Mouse (Mus musculus) hindbrain, embryonic 12.5 days (tissue): ENCODE measurements around the gene Slc25a41. TPM values are rescaled to one million over a fixed set of nuclear protein-coding genes. Genes with fewer than 3 reads are reported as not detected.

Experiments used
- ATAC-seq: fragments of 200-750 bp; cut with Nextera tagmentation; 2 replicates; pipeline ENCODE4 v1.8.0; 2017; ENCODE audit warnings: moderate TSS enrichment; ENCODE audit not compliant: low FRiP score
- H3K27ac ChIP-seq: fragments of 300-500 bp; sonication (generic); 2 replicates; pipeline ENCODE4 v1.5.1; 2016; ENCODE audit warnings: mild to moderate bottlenecking
- H3K27me3 ChIP-seq: fragments of 300-500 bp; sonication (generic); 2 replicates; pipeline ENCODE4 v1.6.1; 2016; ENCODE audit warnings: mild to moderate bottlenecking
- H3K36me3 ChIP-seq: fragments of 300-500 bp; sonication (generic); 2 replicates; pipeline ENCODE4 v1.6.1; 2016; ENCODE audit warnings: mild to moderate bottlenecking
- H3K4me1 ChIP-seq: fragments of 300-500 bp; sonication (generic); 2 replicates; pipeline ENCODE4 v1.6.1; 2016
- H3K4me2 ChIP-seq: fragments of 300-500 bp; sonication (generic); replicated peaks from 2 replicates; pipeline ENCODE4 v1.6.1; 2016; ENCODE audit warnings: mild to moderate bottlenecking
- H3K4me3 ChIP-seq: fragments of 300-500 bp; sonication (generic); 2 replicates; pipeline ENCODE4 v1.5.1; 2016; ENCODE audit warnings: mild to moderate bottlenecking
- H3K9ac ChIP-seq: fragments of 300-500 bp; sonication (generic); 2 replicates; pipeline ENCODE4 v1.6.1; 2016; ENCODE audit warnings: mild to moderate bottlenecking, moderate library complexity
- H3K9me3 ChIP-seq: fragments of 300-500 bp; sonication (generic); replicated peaks from 2 replicates; pipeline ENCODE4 v1.6.1; 2016; ENCODE audit warnings: mild to moderate bottlenecking
- WGBS: fragments of 180-500 bp; shearing (Covaris S2); methylation state at CpG from one replicate; pipeline ENCODE4 v1.1.7; 2016; 5-methylcytosine and 5-hydroxymethylcytosine counted together
- polyA plus RNA-seq: library from polyadenylated mRNA; unstranded; fragments of >200 nt; fragmentation: Nextera tagmentation; extraction: Ambion mirVana; gene quantifications from 2 replicates; pipeline ENCODE4 v1.2.1, GENCODE M21; 2016

Gene Slc25a41
- polyA plus RNA-seq, 1 experiment from 2014 or later, result not detected

- H3K36me3 ChIP-seq, result peaks cover 16% of the 10 kb centered on the region
- no peak overlapping the region for H3K4me3 ChIP-seq
- H3K9ac ChIP-seq, result no peak overlapping the region
- H3K27ac ChIP-seq, result no peak overlapping the region
- ATAC-seq, result no peak
- no peak overlapping the region for H3K4me2 ChIP-seq
- WGBS, result 85% methylated on average over 7 of the region's 7 CpGs
- peaks cover 7% of the 10 kb centered on the region for H3K4me1 ChIP-seq
- no peaks in the 10 kb centered on the region for H3K27me3 ChIP-seq
- no peaks in the 10 kb centered on the region for H3K9me3 ChIP-seq
These were observed 53.0 kb downstream of the Slc25a41 start for GRCm38 (mm10) chr17:56988441-56988840.

GRCm38 (mm10) chr17:56986105-56986805, 55.2 kb downstream of the Slc25a41 start:
- Histone ChIP-seq H3K27me3 (no peaks in the 10 kb centered on the region), H3K9me3 (no peaks in the 10 kb centered on the region), H3K27ac (no peak overlapping the region), H3K4me1 (peaks cover 6% of the 10 kb centered on the region), H3K9ac (no peak overlapping the region), H3K36me3 (no peaks in the 10 kb centered on the region), H3K4me2 (no peak overlapping the region), H3K4me3 (no peak overlapping the region)
- 78% methylated on average over 3 of the region's 3 CpGs for WGBS
- no peak for ATAC-seq

- Histone ChIP-seq H3K4me2 (no peak overlapping the region), H3K4me3 (no peak overlapping the region), H3K27me3 (no peaks in the 10 kb centered on the region), H3K27ac (no peak overlapping the region), H3K9ac (no peak overlapping the region), H3K36me3 (no peaks in the 10 kb centered on the region), H3K9me3 (no peaks in the 10 kb centered on the region), H3K4me1 (no peaks in the 10 kb centered on the region)
- ATAC-seq, result no peak
- WGBS, result 72% methylated on average over 3 of the region's 3 CpGs
These were observed 55.8 kb downstream of the Slc25a41 start for GRCm38 (mm10) chr17:56985656-56986055.

GRCm38 (mm10) chr17:56984886-56985285, 56.6 kb downstream of the Slc25a41 start:
- 87% methylated on average over 9 of the region's 9 CpGs for WGBS
- no peak for ATAC-seq

More at GRCm38 (mm10) chr17:56984886-56985285, 56.6 kb downstream of the Slc25a41 start:
- Histone ChIP-seq H3K4me1 (no peaks in the 10 kb centered on the region), H3K27me3 (no peaks in the 10 kb centered on the region), H3K36me3 (no peaks in the 10 kb centered on the region), H3K4me2 (no peak overlapping the region), H3K9me3 (no peaks in the 10 kb centered on the region), H3K27ac (no peak overlapping the region), H3K9ac (no peak overlapping the region), H3K4me3 (no peak overlapping the region)

Other genes starting within 250 kb of the Slc25a41 start
- 8.7 and 10.2 TPM in 2 replicates for gene Rfx2, start 210.6 kb downstream of the Slc25a41 start, polyA plus RNA-seq
- gene Acsbg2, start 167.2 kb downstream of the Slc25a41 start, polyA plus RNA-seq, result not detected in 2 replicates
- 0.27 and 0.52 TPM in 2 replicates for gene 1700061G19Rik, start 166.2 kb downstream of the Slc25a41 start, polyA plus RNA-seq
- 100 and 102 TPM in 2 replicates for gene Mllt1, start 106.2 kb downstream of the Slc25a41 start, polyA plus RNA-seq
- gene Acer1, start 59.5 kb downstream of the Slc25a41 start, polyA plus RNA-seq, result not detected in 2 replicates
- gene Clpp, start 51.3 kb downstream of the Slc25a41 start, polyA plus RNA-seq, result 121 and 136 TPM in 2 replicates
- gene Alkbh7, start 44.3 kb downstream of the Slc25a41 start, polyA plus RNA-seq, result 32.8 and 34.6 TPM in 2 replicates
- gene Pspn, start 41.6 kb downstream of the Slc25a41 start, polyA plus RNA-seq, result 0.56 and 0.68 TPM in 2 replicates
- gene Gtf2f1, start 30.4 kb downstream of the Slc25a41 start, polyA plus RNA-seq, result 62.6 and 67.0 TPM in 2 replicates
- 0.52 TPM in 1 of 2 replicates, not detected in the other for gene Gm17949, start 30.2 kb downstream of the Slc25a41 start, polyA plus RNA-seq
- gene Khsrp, start 10.1 kb downstream of the Slc25a41 start, polyA plus RNA-seq, result 63.4 and 66.5 TPM in 2 replicates
- gene Crb3, start 17.5 kb upstream of the Slc25a41 start, polyA plus RNA-seq, result 2.7 and 3.8 TPM in 2 replicates
- 18.7 and 22.5 TPM in 2 replicates for gene Slc25a23, start 18.2 kb upstream of the Slc25a41 start, polyA plus RNA-seq
- 3.2 and 3.7 TPM in 2 replicates for gene Dennd1c, start 36.9 kb upstream of the Slc25a41 start, polyA plus RNA-seq
- gene Tubb4a, start 46.1 kb upstream of the Slc25a41 start, polyA plus RNA-seq, result 197 and 227 TPM in 2 replicates
- 5.8 and 6.1 TPM in 2 replicates for gene Tnfsf9, start 63.7 kb upstream of the Slc25a41 start, polyA plus RNA-seq
- 0.48 TPM in 1 of 2 replicates, not detected in the other for gene Cd70, start 108.1 kb upstream of the Slc25a41 start, polyA plus RNA-seq
- gene Tnfsf14, start 152.5 kb upstream of the Slc25a41 start, polyA plus RNA-seq, result not detected in 2 replicates
- 0.76 and 1.2 TPM in 2 replicates for gene C3, start 186.5 kb upstream of the Slc25a41 start, polyA plus RNA-seq
- gene Gpr108, start 206.8 kb upstream of the Slc25a41 start, polyA plus RNA-seq, result 24.7 and 27.1 TPM in 2 replicates
- 23.5 and 23.9 TPM in 2 replicates for gene Trip10, start 207.8 kb upstream of the Slc25a41 start, polyA plus RNA-seq
- gene Vav1, start 237.4 kb upstream of the Slc25a41 start, polyA plus RNA-seq, result 1.9 and 2.0 TPM in 2 replicates